Mouse (Mus musculus): ENCODE data around the gene Napa. TPM values are rescaled to one million over a fixed set of nuclear protein-coding genes. Genes with fewer than 3 reads are reported as not detected.

Gene Napa
- polyA plus RNA-seq, 1 experiment from 2014 or later = 162 TPM

DNA sequence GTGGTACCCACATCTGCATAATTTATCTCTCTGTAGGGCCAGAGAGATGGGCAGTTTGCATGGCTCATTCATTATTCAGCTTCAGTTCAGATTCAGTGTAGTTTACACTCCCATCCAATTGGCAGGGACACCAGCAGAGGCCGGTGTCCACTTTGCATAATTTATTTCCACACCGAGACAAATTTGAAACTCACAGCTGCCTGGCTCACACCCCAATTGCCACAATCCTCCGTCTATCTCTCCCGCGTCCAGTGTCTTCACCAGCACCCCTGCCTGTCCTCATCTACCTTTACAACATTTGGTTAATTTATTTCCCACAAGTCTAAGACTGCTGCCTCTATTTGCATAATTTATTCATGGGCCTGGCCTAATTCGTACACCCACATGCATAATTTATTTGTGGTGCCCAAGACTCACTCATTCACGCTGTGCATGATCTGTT, 36.7 kb downstream of the Napa start:
- H3K9me3 ChIP-seq (replicated peaks; ENCODE audit: control insufficient read depth, low read length) = no peaks in the 10 kb centered on the region
- H3K4me2 ChIP-seq (ENCODE audit: low read depth, low read length) = no peak overlapping the region
- no peak for ATAC-seq (ENCODE audit: low read depth)
- H3K4me1 ChIP-seq (ENCODE audit: control insufficient read depth, low read depth, low read length) = no peaks in the 10 kb centered on the region; the same call in 1 of the 2 replicates
- H3K27me3 ChIP-seq (ENCODE audit: control insufficient read depth, insufficient read depth, low read depth, low read length) = peaks cover 27% of the 10 kb centered on the region
- H3K27ac ChIP-seq (ENCODE audit: low read length) = no peak overlapping the region
- WGBS (ENCODE audit: insufficient replicate concordance) = 47% methylated on average over 7 of the region's 7 CpGs
- H3K9ac ChIP-seq (ENCODE audit: low read depth, low read length) = no peak overlapping the region
- H3K36me3 ChIP-seq (ENCODE audit: control insufficient read depth, insufficient read depth) = no peaks in the 10 kb centered on the region
- no peak overlapping the region for H3K4me3 ChIP-seq (ENCODE audit: low read depth, low read length)

DNA sequence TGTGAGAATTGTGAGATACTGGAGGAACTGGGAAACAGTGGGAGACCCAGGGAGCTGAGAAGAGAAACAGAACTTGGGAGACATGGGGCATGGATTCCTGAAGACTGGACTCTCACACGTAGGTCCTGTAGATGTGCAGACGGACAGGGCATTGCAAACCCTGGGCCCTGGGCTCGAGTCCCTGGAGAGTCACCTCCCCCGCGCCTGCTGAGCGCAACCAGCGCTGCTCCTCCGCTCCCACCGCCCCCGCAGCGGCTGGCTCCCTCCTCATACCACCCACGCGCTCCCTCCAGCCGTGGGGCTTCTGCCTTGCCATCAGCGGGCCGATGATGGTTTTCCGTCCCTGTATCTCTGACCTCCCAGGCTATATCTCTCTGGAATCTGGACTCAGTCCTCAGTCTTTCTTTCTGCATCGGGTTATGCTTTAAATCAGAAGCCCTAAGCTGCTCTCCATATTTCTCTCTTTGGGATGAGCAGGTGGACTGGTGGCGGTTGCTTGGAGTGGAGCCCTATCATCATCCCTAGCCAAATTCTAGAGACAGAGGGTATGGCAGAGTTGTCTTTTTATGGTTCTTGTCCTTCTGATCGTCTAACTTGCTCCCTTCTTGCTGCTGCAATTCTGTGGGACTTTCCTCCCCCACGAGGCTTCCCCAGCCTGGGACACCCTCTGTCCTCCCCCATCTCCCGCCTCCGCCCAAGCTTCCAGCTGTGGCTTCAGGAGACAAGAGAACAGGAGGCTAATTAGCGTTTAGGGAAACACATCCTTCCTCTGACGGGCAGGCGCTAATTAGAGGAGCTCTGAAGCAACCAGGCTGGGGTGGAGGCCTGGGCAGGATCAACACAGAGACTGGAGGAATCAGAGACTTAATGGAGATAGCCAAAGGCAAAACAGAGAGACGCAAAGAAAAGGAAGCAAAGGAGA, 48.5 kb downstream of the Napa start:
- Histone ChIP-seq H3K4me3 (ENCODE audit: low read depth, low read length) (no peak overlapping the region), H3K9ac (ENCODE audit: low read depth, low read length) (no peak overlapping the region), H3K27ac (ENCODE audit: low read length) (no peak overlapping the region), H3K27me3 (ENCODE audit: control insufficient read depth, insufficient read depth, low read depth, low read length) (peaks cover 8% of the 10 kb centered on the region), H3K36me3 (ENCODE audit: control insufficient read depth, insufficient read depth) (no peaks in the 10 kb centered on the region), H3K9me3 (replicated peaks; ENCODE audit: control insufficient read depth, low read length) (no peaks in the 10 kb centered on the region), H3K4me2 (ENCODE audit: low read depth, low read length) (no peak overlapping the region), H3K4me1 (ENCODE audit: control insufficient read depth, low read depth, low read length) (no peaks in the 10 kb centered on the region)
- WGBS (ENCODE audit: insufficient replicate concordance) = 25% methylated on average over 27 of the region's 27 CpGs
- no peak for ATAC-seq (ENCODE audit: low read depth)

DNA sequence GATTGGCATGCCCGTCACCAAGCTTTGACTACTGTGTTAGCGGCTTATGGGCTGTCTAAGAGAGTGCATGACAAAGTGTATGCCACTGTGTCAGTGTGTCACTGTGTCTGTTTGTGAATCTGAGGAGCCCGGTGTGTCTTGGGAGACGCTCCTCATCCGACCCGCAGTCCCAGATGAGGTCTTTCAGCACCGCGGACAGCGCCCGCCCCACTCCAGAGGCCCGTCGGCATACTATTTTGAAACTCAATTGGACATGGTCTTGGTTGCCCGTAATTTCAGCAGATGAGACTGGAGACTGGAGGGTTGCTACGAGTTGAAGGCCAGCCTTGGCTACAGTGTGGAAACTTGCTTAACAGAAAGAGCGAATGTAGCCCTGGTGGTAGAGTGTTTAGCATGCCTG, 49.4 kb downstream of the Napa start:
- Histone ChIP-seq H3K27me3 (ENCODE audit: control insufficient read depth, insufficient read depth, low read depth, low read length) (peaks cover 8% of the 10 kb centered on the region), H3K4me1 (ENCODE audit: control insufficient read depth, low read depth, low read length) (no peaks in the 10 kb centered on the region), H3K4me3 (ENCODE audit: low read depth, low read length) (no peak overlapping the region), H3K27ac (ENCODE audit: low read length) (no peak overlapping the region), H3K36me3 (ENCODE audit: control insufficient read depth, insufficient read depth) (no peaks in the 10 kb centered on the region), H3K4me2 (ENCODE audit: low read depth, low read length) (no peak overlapping the region), H3K9ac (ENCODE audit: low read depth, low read length) (no peak overlapping the region), H3K9me3 (replicated peaks; ENCODE audit: control insufficient read depth, low read length) (no peaks in the 10 kb centered on the region)
- no peak for ATAC-seq (ENCODE audit: low read depth)
- WGBS (ENCODE audit: insufficient replicate concordance) = 14% methylated on average over 15 of the region's 15 CpGs

DNA sequence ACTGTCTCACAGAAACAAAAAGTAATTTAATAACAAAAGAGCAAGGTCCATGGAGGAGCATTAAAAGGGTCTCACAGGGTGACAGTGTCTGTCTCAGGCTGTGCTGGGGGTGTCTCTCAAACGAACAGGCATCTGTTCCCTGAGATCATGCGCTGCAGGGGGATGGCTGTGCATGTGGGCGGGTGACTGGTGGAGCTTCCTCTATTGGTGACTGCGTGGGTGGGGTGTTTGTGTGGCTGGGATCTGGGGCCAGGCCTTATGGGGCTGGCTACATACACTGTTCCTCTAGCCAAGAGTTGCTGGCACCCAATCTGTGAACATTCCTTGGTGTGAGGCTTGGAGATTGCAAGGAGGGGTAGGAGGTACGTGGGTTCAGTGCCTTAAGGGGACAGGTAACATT, 51.0 kb downstream of the Napa start:
- 36% methylated on average over 5 of the region's 5 CpGs for WGBS (ENCODE audit: insufficient replicate concordance)
- Histone ChIP-seq H3K4me1 (ENCODE audit: control insufficient read depth, low read depth, low read length) (no peaks in the 10 kb centered on the region), H3K27ac (ENCODE audit: low read length) (no peak overlapping the region), H3K4me3 (ENCODE audit: low read depth, low read length) (no peak overlapping the region), H3K27me3 (ENCODE audit: control insufficient read depth, insufficient read depth, low read depth, low read length) (peaks cover 8% of the 10 kb centered on the region), H3K9me3 (replicated peaks; ENCODE audit: control insufficient read depth, low read length) (no peaks in the 10 kb centered on the region), H3K9ac (ENCODE audit: low read depth, low read length) (no peak overlapping the region), H3K4me2 (ENCODE audit: low read depth, low read length) (no peak overlapping the region), H3K36me3 (ENCODE audit: control insufficient read depth, insufficient read depth) (no peaks in the 10 kb centered on the region)
- ATAC-seq (ENCODE audit: low read depth) = no peak

DNA sequence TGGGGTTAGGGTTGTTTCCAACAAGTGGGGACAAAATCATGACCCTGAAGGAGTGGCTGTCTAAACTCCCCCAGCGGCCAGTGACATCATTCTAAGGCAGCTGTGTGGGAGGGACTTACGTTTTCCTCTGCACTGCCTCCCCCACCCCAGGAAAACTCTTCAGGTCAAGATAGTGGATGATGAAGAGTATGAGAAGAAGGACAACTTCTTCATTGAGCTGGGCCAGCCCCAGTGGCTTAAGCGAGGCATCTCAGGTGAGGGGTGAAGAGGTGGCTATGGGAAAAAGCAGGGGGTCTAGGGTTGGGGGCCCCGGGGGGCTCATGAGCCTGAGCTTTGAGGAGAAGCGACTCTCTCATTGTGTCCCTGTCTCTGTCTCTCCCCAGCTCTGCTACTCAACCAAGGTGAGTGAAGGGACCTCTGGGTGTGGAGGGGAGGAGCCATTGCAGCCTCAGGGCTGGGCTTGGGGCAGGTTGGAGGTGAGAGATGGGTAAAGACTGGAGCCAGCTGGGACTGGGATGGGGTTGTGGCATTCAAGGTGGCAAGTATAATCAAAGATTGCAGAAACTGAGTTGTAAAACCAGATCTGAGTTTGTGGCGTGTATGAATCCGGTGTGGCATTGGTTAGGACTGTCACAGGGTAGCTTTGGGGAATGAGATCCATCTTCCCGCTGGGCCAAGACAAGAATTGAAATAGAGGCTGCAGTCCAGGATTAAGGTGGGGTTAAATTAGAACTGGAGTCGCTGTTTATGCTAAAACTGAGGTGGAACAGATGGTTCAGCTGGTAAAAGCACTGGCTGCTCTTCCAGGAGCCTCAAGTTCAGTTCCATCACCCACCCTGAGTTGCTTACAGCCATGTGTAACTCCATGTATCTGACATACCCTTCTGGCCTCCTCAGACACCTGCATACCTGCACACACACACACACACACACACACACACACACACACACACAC, 52.2 kb downstream of the Napa start:
- H3K4me1 ChIP-seq (ENCODE audit: control insufficient read depth, low read depth, low read length) = no peaks in the 10 kb centered on the region
- H3K4me2 ChIP-seq (ENCODE audit: low read depth, low read length) = no peak overlapping the region
- no peak overlapping the region for H3K27ac ChIP-seq (ENCODE audit: low read length)
- 40% methylated on average over 9 of the region's 9 CpGs for WGBS (ENCODE audit: insufficient replicate concordance)
- H3K27me3 ChIP-seq (ENCODE audit: control insufficient read depth, insufficient read depth, low read depth, low read length) = peaks cover 8% of the 10 kb centered on the region
- no peaks in the 10 kb centered on the region for H3K36me3 ChIP-seq (ENCODE audit: control insufficient read depth, insufficient read depth)
- no peak for ATAC-seq (ENCODE audit: low read depth)
- H3K9me3 ChIP-seq (replicated peaks; ENCODE audit: control insufficient read depth, low read length) = no peaks in the 10 kb centered on the region
- H3K9ac ChIP-seq (ENCODE audit: low read depth, low read length) = no peak overlapping the region
- H3K4me3 ChIP-seq (ENCODE audit: low read depth, low read length) = no peak overlapping the region

DNA sequence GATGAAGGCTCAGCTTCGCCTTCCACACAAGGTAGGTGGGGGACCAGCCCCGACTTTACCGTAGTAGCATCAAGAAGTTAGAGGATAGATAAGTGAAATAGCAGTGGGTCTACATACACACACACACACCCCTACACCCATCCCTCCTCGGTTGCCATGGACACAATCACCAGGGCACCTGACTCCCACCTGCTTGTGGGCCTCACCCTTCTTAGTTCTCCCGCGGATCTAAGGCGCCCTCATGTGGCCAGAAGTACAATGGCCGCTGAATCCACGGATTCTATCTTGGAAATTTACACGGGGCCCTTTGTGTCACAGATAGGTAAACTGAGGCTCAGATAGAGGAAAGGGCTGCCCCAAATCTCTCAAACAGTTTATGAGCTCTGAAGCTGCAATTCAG, 55.3 kb downstream of the Napa start:
- Histone ChIP-seq H3K4me2 (ENCODE audit: low read depth, low read length) (no peak overlapping the region), H3K36me3 (ENCODE audit: control insufficient read depth, insufficient read depth) (no peaks in the 10 kb centered on the region), H3K27ac (ENCODE audit: low read length) (no peak overlapping the region), H3K9me3 (replicated peaks; ENCODE audit: control insufficient read depth, low read length) (no peaks in the 10 kb centered on the region), H3K4me1 (ENCODE audit: control insufficient read depth, low read depth, low read length) (no peaks in the 10 kb centered on the region), H3K4me3 (ENCODE audit: low read depth, low read length) (no peak overlapping the region), H3K27me3 (ENCODE audit: control insufficient read depth, insufficient read depth, low read depth, low read length) (peaks cover 5% of the 10 kb centered on the region), H3K9ac (ENCODE audit: low read depth, low read length) (no peak overlapping the region)
- 0 out of 2 replicates have a peak, but pooled peaks have one; percentile 32 for ATAC-seq (ENCODE audit: low read depth)
- 11% methylated on average over 10 of the region's 10 CpGs for WGBS (ENCODE audit: insufficient replicate concordance)

DNA sequence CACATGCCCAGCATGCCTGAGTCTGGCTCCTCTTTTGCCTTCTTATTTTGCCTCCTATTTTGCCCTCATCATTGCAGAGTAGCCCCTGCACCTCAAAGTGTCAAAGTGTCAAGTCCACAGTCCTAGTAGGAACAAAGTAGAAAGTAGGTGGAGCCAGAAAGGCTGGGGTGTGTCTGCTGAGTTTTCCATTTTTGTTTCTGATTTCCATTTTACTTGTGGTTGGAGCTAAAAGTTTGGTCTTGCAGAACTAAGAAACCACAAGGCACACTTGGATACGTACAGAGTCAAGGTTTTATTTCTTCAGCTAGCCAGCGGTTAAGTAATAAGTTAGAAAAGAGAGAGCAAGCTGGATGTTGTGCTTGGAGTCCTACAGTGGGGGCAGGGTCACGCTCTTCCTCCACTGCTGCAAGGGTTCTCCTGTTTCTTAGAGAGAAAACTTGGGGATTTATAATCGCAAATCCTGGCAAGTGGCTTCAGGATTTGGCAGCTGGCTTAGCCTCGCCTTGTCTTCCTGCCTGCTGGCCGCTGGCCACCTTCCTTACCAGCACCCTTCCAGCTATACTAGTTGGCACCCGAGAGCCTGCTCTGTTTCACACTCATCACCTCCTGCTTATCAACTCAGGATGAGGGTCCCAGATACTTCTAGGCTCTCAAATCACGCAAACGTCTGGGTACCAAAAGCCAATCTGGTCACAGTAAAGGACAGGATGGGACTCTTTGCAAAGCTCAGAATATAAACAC, 57.0 kb downstream of the Napa start:
- no peak overlapping the region for H3K4me2 ChIP-seq (ENCODE audit: low read depth, low read length)
- peaks cover 20% of the 10 kb centered on the region for H3K27me3 ChIP-seq (ENCODE audit: control insufficient read depth, insufficient read depth, low read depth, low read length)
- H3K27ac ChIP-seq (ENCODE audit: low read length) = no peak overlapping the region
- H3K9ac ChIP-seq (ENCODE audit: low read depth, low read length) = no peak overlapping the region
- no peaks in the 10 kb centered on the region for H3K9me3 ChIP-seq (replicated peaks; ENCODE audit: control insufficient read depth, low read length)
- H3K4me1 ChIP-seq (ENCODE audit: control insufficient read depth, low read depth, low read length) = no peaks in the 10 kb centered on the region
- ATAC-seq (ENCODE audit: low read depth) = no peak
- H3K36me3 ChIP-seq (ENCODE audit: control insufficient read depth, insufficient read depth) = no peaks in the 10 kb centered on the region
- no peak overlapping the region for H3K4me3 ChIP-seq (ENCODE audit: low read depth, low read length)
- 41% methylated on average over 9 of the region's 9 CpGs for WGBS (ENCODE audit: insufficient replicate concordance)

DNA sequence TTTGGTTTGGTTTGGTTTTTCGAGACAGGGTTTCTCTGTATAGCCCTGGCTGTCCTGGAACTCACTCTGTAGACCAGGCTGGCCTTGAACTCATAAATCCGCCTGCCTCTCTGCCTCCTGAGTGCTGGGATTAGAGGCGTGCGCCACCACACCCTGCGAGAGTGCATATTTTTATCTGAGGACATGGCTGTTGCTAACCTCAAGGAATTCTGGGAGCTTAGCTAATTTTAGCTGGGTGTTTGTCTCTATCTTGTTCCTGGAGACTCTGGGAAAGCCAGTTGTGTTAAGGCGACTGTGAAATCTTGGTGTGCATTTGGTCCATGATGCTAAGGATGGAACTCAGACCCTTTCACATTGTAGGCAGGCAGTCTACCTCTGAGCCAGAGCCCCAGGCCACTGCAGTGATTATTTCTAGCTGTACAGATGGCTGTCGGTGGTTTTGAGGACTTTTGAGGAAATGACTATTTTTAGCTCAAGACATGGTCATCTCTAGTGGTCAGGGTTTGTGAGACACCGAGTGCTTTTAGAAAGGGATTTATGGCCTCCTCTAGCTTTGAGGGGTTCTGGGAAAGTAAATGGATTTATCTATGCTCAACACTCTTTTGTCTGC, 58.0 kb downstream of the Napa start:
- Histone ChIP-seq H3K9me3 (replicated peaks; ENCODE audit: control insufficient read depth, low read length) (no peaks in the 10 kb centered on the region), H3K27me3 (ENCODE audit: control insufficient read depth, insufficient read depth, low read depth, low read length) (peaks cover 22% of the 10 kb centered on the region), H3K4me2 (ENCODE audit: low read depth, low read length) (no peak overlapping the region), H3K36me3 (ENCODE audit: control insufficient read depth, insufficient read depth) (no peaks in the 10 kb centered on the region), H3K4me3 (ENCODE audit: low read depth, low read length) (no peak overlapping the region), H3K4me1 (ENCODE audit: control insufficient read depth, low read depth, low read length) (no peaks in the 10 kb centered on the region), H3K27ac (ENCODE audit: low read length) (no peak overlapping the region), H3K9ac (ENCODE audit: low read depth, low read length) (no peak overlapping the region)
- ATAC-seq (ENCODE audit: low read depth) = no peak
- WGBS (ENCODE audit: insufficient replicate concordance) = 38% methylated on average over 8 of the region's 8 CpGs

Data from liver, embryonic 16.5 days (tissue).